Mouse (Mus musculus) bone marrow macrophage, adult 2 months (primary cell): Measurements from ENCODE around the gene Scgb1a1.

Experiments
- CTCF ChIP-seq: IDR thresholded peaks from 2 replicates; pipeline ENCODE4 v1.5.1; 2012; ENCODE audit warnings: low read depth, mild to moderate bottlenecking, low read length, moderate library complexity
- POLR2A ChIP-seq: IDR thresholded peaks from 2 replicates; pipeline ENCODE4 v1.6.1; 2012; ENCODE audit warnings: mild to moderate bottlenecking, low read depth, low read length, borderline replicate concordance

DNA sequence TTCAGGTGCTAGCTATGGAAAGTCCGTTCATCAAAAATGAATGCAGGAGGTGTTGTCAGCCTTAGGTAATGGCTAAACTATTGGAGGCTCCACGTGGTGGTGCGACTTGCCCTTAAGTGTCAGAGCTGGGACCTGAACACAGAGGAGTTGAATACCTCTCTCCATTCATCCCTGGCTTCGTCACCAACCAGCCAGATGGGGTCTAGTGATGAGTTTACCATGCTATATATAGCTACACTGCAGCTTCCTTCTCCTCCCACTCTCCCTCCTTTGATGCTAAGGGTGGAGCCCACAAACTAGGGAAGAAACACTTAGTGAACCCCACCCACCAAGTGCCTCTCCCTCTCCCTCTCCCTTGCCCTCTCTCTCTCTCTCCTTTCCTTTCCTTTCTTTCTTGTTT is 43.5 kb downstream of the Scgb1a1 start:
- TF ChIP-seq POLR2A: no peak
- TF ChIP-seq CTCF: no peak
